Comparison of ENCODE assay signal across 9 mouse cellular contexts in genomic region chr2:94435481-94435880, GRCm38 (mm10). TPM values are rescaled to one million over a fixed set of nuclear protein-coding genes. Genes with fewer than 3 reads are reported as not detected.
DNase-seq lines count a peak whose midpoint lies in the region; ATAC-seq lines count a peak whose summit lies in the region.
"Had no signal": no experiment of that assay in that cellular context is flagged by ENCODE, and none has a peak within 500 bp of the region (broad histone marks: within the 10 kb centered on the region; RNA-seq: fewer than 3 reads in every experiment).

No protein-coding gene starts in this region.

- no peak overlapping the region for H3K9ac ChIP-seq in forebrain, embryonic 13.5 days
- H3K9ac ChIP-seq in liver, embryonic 11.5 days (ENCODE audit: low read depth, low read length) = no peak overlapping the region
- H3K9ac ChIP-seq in liver, embryonic 16.5 days (ENCODE audit: low read depth, low read length) = no peak overlapping the region

- H3K9me3 ChIP-seq in forebrain, embryonic 13.5 days (replicated peaks) = no peaks in the 10 kb centered on the region
- H3K9me3 ChIP-seq in forebrain, embryonic 10.5 days = no peaks in the 10 kb centered on the region
- H3K9me3 ChIP-seq in liver, embryonic 11.5 days (ENCODE audit: control insufficient read depth, low read length) = no peaks in the 10 kb centered on the region
- H3K9me3 ChIP-seq in liver, embryonic 16.5 days (replicated peaks; ENCODE audit: control insufficient read depth, low read length) = no peaks in the 10 kb centered on the region
- H3K9me3 ChIP-seq: lung, embryonic 15.5 days had no signal

- 0 out of 2 replicates have a peak overlapping the region, but pooled peaks have one; percentile 88 for H3K4me2 ChIP-seq in forebrain, embryonic 13.5 days
- peak overlapping the region; percentile 72 for H3K4me2 ChIP-seq in liver, embryonic 11.5 days
- H3K4me2 ChIP-seq in liver, embryonic 16.5 days (ENCODE audit: low read depth, low read length) = no peak overlapping the region

- no peak overlapping the region for H3K4me3 ChIP-seq in forebrain, embryonic 13.5 days
- no peak overlapping the region for H3K4me3 ChIP-seq in forebrain, embryonic 10.5 days
- no peak overlapping the region for H3K4me3 ChIP-seq in liver, embryonic 11.5 days (ENCODE audit: low read depth, low read length)
- no peak overlapping the region for H3K4me3 ChIP-seq in liver, embryonic 16.5 days (ENCODE audit: low read depth, low read length)

- H3K27ac ChIP-seq in forebrain, embryonic 13.5 days = no peak overlapping the region
- H3K27ac ChIP-seq in forebrain, embryonic 10.5 days = no peak overlapping the region
- no peak overlapping the region for H3K27ac ChIP-seq in liver, embryonic 11.5 days (ENCODE audit: low read depth, low read length)
- H3K27ac ChIP-seq in liver, embryonic 16.5 days (ENCODE audit: low read length) = 0 out of 2 replicates have a peak overlapping the region, but pooled peaks have one; percentile 7
- H3K27ac ChIP-seq: lung, embryonic 15.5 days had no signal

- 88% methylated on average over 7 of the region's 7 CpGs for WGBS in forebrain, embryonic 13.5 days
- 84% methylated on average over 7 of the region's 7 CpGs for WGBS in forebrain, embryonic 10.5 days
- WGBS in liver, embryonic 11.5 days = 75% methylated on average over 7 of the region's 7 CpGs
- WGBS in liver, embryonic 16.5 days (ENCODE audit: insufficient replicate concordance) = 76% methylated on average over 7 of the region's 7 CpGs

- DNase-seq in forebrain, embryonic 10.5 days (ENCODE audit: extremely low spot score, low spot score) = no peak
- no peak for DNase-seq in liver, embryonic 11.5 days (ENCODE audit: low spot score)
- no peak for DNase-seq in liver
- peak; percentile 52 to 55 for DNase-seq in cerebellum, postnatal 10 days
- DNase-seq in frontal cortex, postnatal 10 days (ENCODE audit: low spot score in 2 of 2) = no peak
- DNase-seq in lung, postnatal 14 days = no peak

- no peaks in the 10 kb centered on the region for H3K27me3 ChIP-seq in forebrain, embryonic 13.5 days
- no peaks in the 10 kb centered on the region for H3K27me3 ChIP-seq in forebrain, embryonic 10.5 days (ENCODE audit: poor library complexity, severe bottlenecking)
- H3K27me3 ChIP-seq in liver, embryonic 11.5 days (replicated peaks; ENCODE audit: control insufficient read depth, insufficient read depth, low read length) = no peaks in the 10 kb centered on the region
- H3K27me3 ChIP-seq in liver, embryonic 16.5 days (ENCODE audit: control insufficient read depth, insufficient read depth, low read depth, low read length) = no peaks in the 10 kb centered on the region
- H3K27me3 ChIP-seq: lung, embryonic 15.5 days had no signal

- H3K4me1 ChIP-seq in forebrain, embryonic 13.5 days = peaks cover 21% of the 10 kb centered on the region
- H3K4me1 ChIP-seq in forebrain, embryonic 10.5 days = peaks cover 29% of the 10 kb centered on the region
- H3K4me1 ChIP-seq in liver, embryonic 11.5 days (replicated peaks; ENCODE audit: control insufficient read depth, insufficient read depth, low read length) = peaks cover 35% of the 10 kb centered on the region
- peaks cover 45% of the 10 kb centered on the region for H3K4me1 ChIP-seq in liver, embryonic 16.5 days (ENCODE audit: control insufficient read depth, low read depth, low read length)

- no peaks in the 10 kb centered on the region for H3K36me3 ChIP-seq in forebrain, embryonic 13.5 days (ENCODE audit: poor library complexity, severe bottlenecking)
- peaks cover 10% of the 10 kb centered on the region; the same call in 1 of the 2 replicates for H3K36me3 ChIP-seq in forebrain, embryonic 10.5 days (replicated peaks)
- H3K36me3 ChIP-seq in liver, embryonic 11.5 days (ENCODE audit: control insufficient read depth, insufficient read depth, low read length) = no peaks in the 10 kb centered on the region
- H3K36me3 ChIP-seq in liver, embryonic 16.5 days (ENCODE audit: control insufficient read depth, insufficient read depth) = no peaks in the 10 kb centered on the region; the same call in 1 of the 2 replicates
- H3K36me3 ChIP-seq: lung, embryonic 15.5 days had no signal

- ATAC-seq in forebrain, embryonic 13.5 days = no peak
- ATAC-seq in liver, embryonic 11.5 days (replicated peaks; ENCODE audit: low FRiP score) = no peak
- no peak for ATAC-seq in liver, embryonic 16.5 days (ENCODE audit: low read depth)

RNA-seq across cellular contexts. Expression of gene Api5, which starts 2.5 kb away (rescaled TPM):
- 151 and 164 TPM in 2 replicates for polyA plus RNA-seq in forebrain, embryonic 13.5 days (2015; fragmentation: Nextera tagmentation; extraction: Ambion mirVana)
- 239 and 258 TPM in 2 replicates for polyA plus RNA-seq in forebrain, embryonic 10.5 days (2016; fragmentation: Nextera tagmentation; extraction: Ambion mirVana)
- 173 and 204 TPM in 2 replicates for polyA plus RNA-seq in liver, embryonic 11.5 days (2014; fragmentation: Nextera tagmentation; extraction: Ambion mirVana)
- 68.2 and 74.9 TPM in 2 replicates for polyA plus RNA-seq in liver, embryonic 16.5 days (2015; fragmentation: Nextera tagmentation; extraction: Ambion mirVana)

RNA-seq across cellular contexts. Expression of gene Ttc17, which starts 29.0 kb away (rescaled TPM):
- 17.0 and 17.9 TPM in 2 replicates for polyA plus RNA-seq in forebrain, embryonic 13.5 days (2015; fragmentation: Nextera tagmentation; extraction: Ambion mirVana)
- 13.6 and 13.8 TPM in 2 replicates for polyA plus RNA-seq in forebrain, embryonic 10.5 days (2016; fragmentation: Nextera tagmentation; extraction: Ambion mirVana)
- polyA plus RNA-seq in liver, embryonic 11.5 days (2014; fragmentation: Nextera tagmentation; extraction: Ambion mirVana) = 9.4 and 10.8 TPM in 2 replicates
- 7.1 and 7.6 TPM in 2 replicates for polyA plus RNA-seq in liver, embryonic 16.5 days (2015; fragmentation: Nextera tagmentation; extraction: Ambion mirVana)

Comparison
In these comparisons a context has a peak if more than half of its experiments do, and no peak if none do; other contexts are left out.
1. DNase-seq: peak in cerebellum, postnatal 10 days (2 of 2); none in forebrain, embryonic 10.5 days (single experiment), liver, embryonic 11.5 days (single experiment), liver (single experiment), frontal cortex, postnatal 10 days (0 of 2) and lung, postnatal 14 days (single experiment).